Mouse (Mus musculus) T-helper 17 cell (primary cell): ENCODE measurements at regions not wholly inside any gene's neighbourhood (a gene's known extent, or its start where the extent isn't known, plus 50 kb on each side); places are given as distances from the start of the nearest gene placed in this dataset.

ENCODE experiments used
- in situ Hi-C, 2 experiments: fragments of 300-600 bp; cut with MboI, MseI; formaldehyde crosslinking; loops; 1 replicate in 1 of 2; 2 replicates in 1 of 2; pipeline ENCODE4 v1.15.1; 2025; ENCODE audit warnings: high pct_unique_total_duplicates in 2 of 2

DNA sequence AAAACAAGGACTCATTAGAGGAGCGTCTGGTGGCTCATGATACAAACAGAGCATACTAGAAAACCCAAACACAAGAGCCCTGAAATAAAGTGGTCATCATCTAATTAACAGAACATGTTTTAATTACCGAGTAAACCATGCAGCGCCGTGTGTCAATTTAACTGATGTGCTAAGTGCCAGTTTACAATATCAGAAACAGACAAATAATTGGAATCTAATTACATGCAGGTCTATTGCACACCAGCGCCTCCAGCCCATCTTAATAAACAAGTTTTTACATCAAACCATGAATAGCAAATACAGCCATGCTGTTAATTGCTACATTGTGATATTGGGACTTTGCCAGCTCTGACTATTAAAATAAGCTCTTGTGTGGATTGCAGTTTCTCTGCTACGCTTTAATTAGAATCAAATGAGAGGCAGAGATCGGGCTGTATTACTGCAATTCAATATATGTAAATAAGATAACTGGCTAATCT, 425.3 kb upstream of the Gm765 start:
- in situ Hi-C loops: loop anchor here in 1 of 2 experiments (25.0 kb wide), 1 partner anchor 519 kb away; no protein-coding TSS in a partner anchor

DNA sequence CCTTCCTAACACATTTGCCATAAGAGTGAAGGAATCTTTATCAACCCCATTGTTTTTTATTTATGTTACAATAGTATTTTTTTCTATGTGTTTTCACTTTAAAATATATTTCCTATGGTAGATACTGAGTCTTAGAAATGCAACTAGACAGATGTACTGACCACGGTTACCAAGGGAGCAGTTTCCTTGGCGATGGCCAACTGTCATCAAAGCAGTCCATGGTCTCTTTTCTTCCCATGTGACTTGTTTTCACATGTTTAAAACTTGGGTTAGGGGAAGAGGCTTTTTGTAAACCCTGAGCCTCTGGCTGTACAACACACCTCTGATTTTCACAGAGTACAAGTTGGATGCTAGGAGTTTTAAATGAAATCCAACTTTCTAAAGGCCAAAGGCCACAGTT, 411.9 kb upstream of the Gm765 start:
- in situ Hi-C loops: loop anchor here in 1 of 2 experiments (25.0 kb wide), 1 partner anchor 533 kb away; no protein-coding TSS in a partner anchor

DNA sequence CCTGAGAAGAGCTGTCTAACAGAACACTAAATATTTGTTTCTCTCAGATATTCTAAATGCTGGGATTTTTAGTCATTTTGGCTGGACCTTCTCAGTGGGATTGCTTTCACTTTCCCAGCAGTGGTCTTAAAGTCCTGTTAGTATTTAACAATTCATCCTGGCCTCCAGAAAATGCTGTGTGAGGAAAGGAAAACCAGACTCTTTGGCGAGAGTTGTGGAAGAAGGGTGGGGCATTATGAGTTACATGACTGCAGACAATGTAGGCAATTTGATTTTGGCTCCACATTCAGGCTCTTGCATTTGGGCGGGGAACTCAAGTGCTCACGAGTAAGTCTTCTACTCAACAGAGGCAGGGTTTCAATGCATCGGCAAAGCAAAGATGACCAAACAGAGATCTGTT, 406.1 kb upstream of the Gm765 start:
- in situ Hi-C loops: no loop called here

DNA sequence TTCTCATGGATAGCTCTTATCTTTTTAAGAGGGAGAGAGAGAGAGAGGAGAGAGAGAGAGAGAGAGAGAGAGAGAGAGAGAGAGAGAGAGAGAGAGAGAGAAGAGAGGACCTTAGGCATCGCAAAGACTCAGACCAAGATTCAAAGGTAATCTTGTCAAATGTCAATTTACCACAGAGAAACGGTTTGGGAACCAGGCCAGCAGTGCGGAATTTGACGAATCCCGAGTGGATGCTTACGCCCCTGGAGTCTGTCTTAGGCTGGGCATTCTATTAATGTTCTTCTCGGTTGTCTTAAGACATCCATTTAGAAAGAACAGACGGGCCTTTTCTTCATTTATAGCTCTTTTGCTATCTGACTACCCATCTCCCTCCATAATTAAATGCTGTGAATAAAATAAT, 404.4 kb upstream of the Gm765 start:
- in situ Hi-C loops: no loop called here

DNA sequence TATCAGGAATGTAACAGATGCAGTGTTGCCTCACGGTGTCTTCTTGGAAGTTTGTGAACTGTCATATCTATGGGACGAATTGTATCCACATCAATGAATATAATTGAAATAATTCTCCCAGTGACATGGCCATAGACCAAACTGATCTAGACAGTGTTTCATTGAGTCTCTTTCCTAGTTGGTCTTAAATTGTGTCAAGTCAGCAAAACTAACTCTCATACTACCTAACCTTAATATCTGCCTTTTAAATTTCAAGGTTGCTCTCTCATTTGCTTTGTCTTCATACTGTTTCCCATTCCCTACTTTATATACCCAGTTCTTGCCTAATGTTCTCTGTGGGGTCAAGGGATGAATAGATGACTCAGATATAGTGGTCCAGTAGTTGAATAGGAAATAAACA, 397.9 kb upstream of the Gm765 start:
- in situ Hi-C loops: loop anchor here in 1 of 2 experiments (5.0 kb wide), 1 partner anchor 88 kb away; no protein-coding TSS in a partner anchor

DNA sequence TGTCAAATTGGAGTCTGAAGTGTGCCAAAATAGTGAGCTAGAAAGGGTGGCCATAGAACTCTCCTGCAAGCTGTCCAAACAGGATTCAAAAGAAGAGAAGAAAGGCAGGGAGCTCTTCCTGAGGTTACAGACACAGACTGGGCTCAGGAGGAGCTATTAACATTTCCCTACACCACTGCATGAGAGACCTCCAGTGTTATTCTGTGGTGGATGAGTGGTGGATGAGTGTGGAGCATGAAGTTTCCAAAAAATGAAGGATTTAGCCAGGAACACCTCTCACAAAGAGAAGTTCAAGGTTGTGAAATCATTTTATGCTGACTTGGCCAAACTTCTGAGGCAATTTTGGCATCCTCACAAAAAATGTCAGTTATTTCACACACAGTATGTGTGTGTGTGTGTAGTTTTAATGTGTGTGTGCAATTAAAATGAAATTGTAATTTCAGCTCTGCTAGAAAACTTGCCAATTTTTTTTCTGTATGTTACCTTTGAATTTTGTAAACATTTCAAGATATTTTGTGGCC, 388.5 kb upstream of the Gm765 start:
- in situ Hi-C loops: no loop called here

DNA sequence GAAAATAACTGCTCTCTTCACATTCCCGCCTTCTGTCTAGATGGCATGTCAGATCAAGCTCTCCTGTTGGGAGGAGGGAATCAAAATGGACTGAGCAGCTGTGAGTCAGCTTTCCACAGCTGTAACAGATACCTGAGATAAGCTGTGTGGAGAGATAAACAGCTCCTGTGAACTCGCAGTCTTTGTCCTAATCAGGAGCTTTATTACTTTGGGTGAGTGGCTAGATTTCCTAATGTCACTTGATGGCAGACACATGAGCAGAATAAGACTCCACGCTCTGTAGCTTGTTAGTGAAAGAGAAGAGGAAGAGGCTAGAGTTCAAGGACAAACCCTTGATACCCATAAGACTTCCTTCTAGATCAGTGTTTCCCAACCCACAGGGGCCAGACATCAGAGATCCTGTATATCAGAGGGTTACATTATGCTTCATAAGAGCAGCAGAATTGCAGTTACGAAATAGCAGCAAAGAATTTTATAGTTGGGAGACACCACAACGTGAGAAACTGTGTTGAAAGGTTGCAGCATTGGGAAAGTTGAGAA, 384.1 kb upstream of the Gm765 start:
- in situ Hi-C loops: loop anchor here in 1 of 2 experiments (10.0 kb wide), 1 partner anchor 1598 kb away; no protein-coding TSS in a partner anchor

DNA sequence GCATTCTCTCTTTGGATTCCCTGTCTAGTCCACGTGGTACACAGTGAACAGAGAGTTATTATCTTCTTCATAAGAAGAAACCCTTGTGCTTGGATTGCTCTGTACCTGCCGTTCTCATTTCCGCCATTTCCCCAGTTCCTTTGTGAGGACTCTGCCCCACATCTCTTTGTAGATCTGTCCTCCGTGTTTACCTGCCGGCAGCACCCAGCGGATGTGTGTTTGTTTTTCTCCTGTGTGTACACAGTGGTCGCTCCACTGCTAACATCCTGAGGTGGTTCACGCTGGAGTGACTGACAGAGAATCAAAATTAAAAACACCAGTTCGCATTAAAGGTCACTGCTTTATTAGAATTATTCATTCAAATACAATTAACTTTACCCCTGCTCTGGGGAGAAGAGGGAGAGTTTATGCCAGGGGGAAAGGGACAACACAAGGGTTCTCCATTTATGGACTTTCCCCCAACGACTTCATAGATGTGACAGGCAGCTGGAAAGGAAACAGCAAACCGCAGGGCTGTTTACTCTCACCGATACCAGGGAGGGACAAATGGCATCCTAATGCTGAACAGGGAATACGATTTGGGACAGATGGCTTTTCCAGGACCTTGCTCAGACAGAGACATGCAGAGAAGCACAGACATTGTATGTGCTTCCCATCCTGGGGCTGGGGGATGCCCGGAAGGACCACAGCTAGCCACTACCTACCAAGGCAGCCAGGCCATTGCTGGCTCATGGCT, 362.5 kb upstream of the Gm765 start:
- in situ Hi-C loops: no loop called here

DNA sequence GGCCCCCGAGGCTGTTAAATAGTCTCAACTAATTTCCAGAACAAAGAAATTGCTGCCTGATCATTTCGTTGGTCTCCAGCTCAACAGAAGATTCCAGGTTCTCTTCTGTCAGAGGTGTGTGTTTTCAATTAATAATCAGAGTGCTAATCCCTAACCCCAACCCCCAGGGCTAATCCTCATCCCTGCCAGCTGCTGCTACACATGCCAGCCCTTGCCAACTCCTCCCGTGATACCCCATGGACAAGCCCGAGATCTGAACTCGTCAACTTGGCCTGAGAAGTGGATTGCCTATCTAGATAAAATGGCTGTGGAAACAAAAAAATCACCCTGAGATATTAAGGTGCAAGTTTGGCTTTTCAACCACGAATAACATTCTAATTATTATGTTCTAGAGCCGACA, 355.0 kb upstream of the Gm765 start:
- in situ Hi-C loops: loop anchor here in 1 of 2 experiments (10.0 kb wide), 1 partner anchor 63 kb away; no protein-coding TSS in a partner anchor

DNA sequence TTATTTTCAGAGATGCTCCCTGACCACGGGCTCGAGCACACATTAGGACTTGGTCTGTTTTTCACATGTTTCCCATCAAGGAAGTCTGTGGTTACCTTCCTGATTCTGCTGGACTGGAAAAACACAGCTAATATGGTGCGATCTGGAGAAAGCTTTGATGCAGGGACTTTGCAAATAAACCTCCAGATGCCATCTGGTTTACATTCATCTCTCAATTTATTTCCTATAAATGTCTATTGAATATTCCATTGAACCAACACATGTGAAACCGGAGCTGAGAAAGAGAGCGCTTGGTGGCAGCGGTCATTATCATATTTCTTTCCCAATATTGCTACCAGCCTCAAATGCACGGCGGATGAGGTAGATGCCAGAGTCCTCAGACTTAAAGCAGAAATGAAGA, 350.9 kb upstream of the Gm765 start:
- in situ Hi-C loops: loop anchor here (5.0 to 10.0 kb wide), 2 partner anchors 56 to 59 kb away; no protein-coding TSS in a partner anchor

DNA sequence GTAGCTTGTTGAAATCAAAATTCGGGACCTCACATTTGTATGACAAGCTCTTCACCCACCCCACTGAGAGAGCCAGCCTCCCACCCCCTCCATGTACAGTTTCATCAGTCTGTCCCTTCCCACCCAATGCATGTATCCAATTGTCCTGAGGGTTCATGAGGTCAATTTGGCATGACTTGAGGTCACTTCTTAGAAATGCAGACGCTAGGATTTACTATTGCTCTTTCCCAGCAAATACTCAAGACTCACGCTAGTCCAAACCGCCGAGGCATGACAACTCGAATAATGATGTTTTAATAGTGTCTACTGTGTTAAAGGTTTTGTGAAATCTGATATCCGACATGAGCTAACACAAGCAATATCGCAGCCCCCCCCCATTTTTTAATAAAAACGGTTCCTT, 347.6 kb upstream of the Gm765 start:
- in situ Hi-C loops: loop anchor here (5.0 to 10.0 kb wide), 2 partner anchors 53 to 55 kb away; no protein-coding TSS in a partner anchor

DNA sequence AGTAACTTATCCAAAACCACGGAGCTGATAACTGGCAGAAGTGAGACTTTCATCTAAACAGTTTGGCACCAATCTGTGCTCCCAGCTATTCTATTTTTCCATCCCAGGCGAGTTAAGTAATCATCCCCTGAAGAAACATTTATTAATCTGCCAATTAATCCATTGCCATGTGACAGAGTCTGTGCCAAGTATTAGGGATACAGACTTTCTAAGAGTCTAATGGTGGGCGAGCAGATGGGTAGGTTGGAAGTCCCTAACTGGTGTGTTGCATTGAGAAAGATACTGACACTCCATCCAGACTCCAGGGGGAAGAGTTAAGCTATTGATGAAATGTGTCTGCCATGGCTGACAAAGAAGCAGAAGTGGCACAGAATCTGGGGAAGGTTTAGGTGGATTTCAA, 346.8 kb upstream of the Gm765 start:
- in situ Hi-C loops: no loop called here

DNA sequence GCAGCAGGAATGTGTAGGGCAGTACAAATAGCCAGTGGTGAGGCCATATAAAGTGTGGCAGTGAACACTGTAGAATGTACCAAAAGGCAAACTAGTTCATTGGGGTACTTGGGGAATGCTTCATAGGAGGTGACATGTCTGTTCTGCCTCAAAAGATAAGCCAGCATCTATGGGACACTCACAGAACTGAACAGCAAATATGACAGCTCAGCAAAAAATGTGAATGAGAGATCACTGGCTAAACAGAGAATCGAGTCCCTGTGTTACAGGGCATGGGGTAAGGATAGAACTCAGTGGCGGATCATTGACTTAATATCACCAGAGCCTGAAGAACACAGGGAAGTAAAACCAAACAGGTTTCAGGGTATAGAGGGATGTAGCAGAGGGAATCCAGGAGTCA, 346.1 kb upstream of the Gm765 start:
- in situ Hi-C loops: no loop called here

DNA sequence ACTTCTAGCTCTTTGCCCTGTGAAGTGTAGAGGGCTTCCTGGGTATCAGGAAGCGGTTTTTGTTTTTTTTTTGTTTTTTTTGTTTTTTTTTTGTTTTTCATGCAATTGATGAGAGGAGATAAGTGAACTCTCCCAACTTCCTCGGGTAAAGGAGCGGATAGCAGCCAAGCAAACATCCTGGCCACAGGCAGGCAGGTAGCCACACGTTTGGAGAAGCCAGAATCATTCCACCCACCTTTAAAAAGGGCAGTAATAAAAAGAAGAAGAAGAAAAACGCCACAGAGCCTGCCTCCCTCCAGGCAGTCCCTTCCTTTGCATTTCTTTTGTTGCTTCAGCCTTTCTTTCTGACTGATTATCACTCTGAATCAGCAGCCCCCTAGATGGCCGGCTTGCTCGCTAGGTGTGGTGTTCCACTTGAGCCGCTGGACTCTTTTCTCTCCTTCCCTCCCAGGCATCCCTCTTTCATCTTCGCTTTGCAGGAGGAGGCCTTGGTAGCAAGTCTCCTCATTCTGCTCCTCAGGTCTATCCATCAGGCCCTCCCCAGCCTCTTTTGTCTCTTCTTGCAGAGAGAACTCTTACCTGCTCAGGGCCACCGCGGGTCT, 323.9 kb upstream of the Gm765 start:
- in situ Hi-C loops: no loop called here

DNA sequence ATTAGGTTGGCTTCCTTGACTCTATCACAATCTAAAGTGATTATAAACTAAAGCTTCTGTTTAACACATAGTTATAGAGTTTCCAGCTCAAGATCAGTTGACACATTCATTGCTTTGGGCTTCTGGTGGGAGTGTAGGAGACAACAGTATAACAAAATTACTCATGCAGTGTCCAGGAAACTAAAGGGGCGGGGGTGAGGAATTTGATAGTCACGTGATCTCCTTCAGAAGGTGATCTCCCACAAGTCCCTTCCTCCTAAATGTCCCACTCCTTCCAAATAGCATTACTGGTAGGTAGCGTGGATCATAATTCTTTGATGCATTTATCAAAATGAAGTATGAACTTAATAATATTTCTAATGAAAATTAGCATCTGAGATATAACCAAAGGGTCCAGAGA, 309.3 kb upstream of the Gm765 start:
- in situ Hi-C loops: loop anchor here in 1 of 2 experiments (5.0 kb wide), 1 partner anchor 90 kb away; no protein-coding TSS in a partner anchor

DNA sequence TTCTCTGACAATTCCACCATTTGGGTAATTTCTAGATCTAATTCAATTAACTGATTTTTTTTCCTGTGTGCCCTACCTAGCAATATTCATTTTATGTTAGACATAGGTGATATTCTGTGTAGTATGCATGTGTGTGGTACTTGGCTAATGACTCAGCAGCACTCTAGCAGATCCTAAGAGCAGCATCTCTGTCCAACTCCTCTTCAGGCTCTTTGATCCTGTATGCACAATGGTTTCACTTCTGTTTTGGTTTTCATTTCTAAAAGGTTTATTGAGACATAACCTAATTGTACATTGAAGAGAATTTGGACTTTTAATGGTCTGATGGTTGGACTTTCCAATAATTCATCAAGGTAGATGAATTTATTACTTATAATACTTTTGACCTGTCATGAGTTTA, 308.8 kb upstream of the Gm765 start:
- in situ Hi-C loops: loop anchor here in 1 of 2 experiments (5.0 kb wide), 1 partner anchor 91 kb away; no protein-coding TSS in a partner anchor

DNA sequence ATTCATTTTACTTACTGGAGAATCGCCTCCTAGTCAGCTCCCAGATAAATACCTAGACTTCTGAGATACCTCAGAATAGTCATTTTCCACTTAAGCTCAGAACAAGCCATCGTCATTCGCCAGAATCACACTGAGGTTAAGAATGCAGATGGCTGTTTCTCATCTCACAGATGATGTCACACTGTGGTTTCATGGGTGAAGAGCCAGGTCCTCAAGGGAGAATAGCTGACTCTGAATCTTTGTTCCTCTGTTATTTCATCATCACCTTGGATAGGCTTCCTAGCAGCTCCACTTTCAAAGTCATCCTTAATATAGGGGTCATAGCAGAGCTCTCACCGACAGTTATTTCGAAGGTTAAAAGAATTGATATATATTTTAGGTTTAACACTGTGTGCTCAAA, 297.8 kb upstream of the Gm765 start:
- in situ Hi-C loops: loop anchor here in 1 of 2 experiments (10.0 kb wide), 1 partner anchor 1894 kb away; no protein-coding TSS in a partner anchor

DNA sequence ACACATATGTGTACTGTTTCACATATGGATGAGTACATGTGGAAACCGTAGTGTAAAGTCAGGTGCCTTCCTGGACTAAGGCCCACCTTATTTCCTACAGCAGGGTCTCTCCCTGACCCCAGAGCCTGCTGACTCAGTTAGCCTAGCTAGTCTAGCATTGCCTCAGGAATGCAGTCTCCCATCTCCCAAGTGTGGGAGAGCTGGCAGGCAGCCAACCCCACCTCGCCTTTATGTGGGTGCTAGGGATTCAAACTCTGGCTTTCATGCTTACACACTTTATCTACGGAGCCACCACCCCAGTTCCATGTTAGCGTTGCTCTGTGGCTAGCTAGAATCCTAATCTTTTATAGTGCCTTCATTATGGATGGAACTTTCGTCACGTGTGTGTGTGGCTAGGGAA, 293.3 kb upstream of the Gm765 start:
- in situ Hi-C loops: loop anchor here (5.0 to 10.0 kb wide), 2 partner anchors 56 to 59 kb away; no protein-coding TSS in a partner anchor

DNA sequence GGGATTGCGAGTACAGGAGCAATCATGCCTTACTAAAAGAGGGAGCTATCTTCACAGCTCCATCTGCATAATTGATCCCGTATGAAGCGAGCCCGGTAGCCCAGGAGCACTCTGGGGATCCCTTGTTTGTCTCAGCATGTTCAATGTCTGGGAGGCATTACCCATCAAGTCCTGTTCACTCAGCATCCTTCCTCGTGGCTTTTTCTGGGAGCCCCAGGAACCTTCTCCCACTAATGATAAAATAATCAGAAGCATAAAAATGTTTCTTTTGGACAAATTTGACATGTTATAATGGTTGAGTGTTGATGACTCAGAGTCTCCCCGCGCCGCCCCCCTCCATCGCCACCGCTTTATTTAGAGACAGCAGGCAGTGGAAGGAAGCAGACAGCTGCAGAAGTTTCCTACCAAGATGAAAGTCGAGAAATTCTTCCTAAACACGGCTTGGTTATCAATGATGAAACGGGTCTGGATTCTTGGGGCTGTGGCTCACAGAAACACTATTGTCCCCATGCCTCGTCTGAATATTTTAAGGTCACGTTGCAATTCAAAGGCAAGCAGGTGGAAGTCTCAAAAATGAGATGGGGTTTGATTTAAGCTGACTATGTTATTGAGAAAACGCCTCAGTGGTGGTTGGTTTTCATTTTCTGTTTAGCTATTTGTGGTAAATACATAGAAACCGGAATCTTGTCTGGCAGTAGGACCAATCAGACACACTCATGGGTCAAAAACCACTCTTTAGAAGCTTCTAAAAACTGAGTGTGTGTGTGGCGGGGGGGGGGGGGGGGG, 289.9 kb upstream of the Gm765 start:
- in situ Hi-C loops: loop anchor here in 1 of 2 experiments (10.0 kb wide), 1 partner anchor 62 kb away; no protein-coding TSS in a partner anchor

DNA sequence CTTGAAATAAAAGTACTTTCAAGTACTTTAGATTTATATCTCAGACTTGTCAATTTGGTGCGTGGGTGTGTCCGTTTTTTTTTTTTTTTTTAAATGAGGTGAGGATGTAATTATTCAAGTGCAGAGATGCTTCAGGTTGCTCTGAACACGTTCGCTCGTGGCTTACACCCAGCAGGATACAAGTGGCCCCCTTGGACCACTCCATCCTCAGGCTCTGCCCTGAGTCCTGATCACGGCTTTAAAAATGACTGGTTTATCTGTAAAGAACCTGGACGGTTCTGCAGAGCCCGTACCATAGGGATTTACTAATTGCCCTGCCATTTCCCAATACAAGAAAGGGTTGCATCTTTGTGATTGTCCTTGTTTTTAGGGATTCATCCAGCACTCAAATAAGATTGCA, 288.7 kb upstream of the Gm765 start:
- in situ Hi-C loops: loop anchor here in 1 of 2 experiments (10.0 kb wide), 1 partner anchor 64 kb away; no protein-coding TSS in a partner anchor

DNA sequence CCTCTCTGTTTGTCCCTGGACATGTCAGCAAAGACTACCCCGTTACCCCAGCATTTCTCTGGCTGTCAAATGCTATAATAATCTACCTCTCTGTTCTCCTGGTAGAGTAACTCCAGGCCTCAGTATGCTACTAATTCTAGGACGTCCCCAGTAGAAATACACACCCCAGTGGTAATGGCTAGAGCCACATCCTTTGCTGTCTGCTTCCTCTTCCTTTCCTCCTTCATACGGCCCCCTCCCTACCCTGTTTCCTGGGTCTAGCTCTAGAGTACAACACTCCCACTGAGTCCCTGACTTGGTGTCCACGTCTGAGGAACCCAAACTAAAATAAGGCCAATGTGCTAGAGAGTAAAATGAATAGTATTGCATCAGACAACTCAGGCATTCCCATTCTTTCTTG, 287.1 kb upstream of the Gm765 start:
- in situ Hi-C loops: loop anchor here in 1 of 2 experiments (10.0 kb wide), 1 partner anchor 65 kb away; no protein-coding TSS in a partner anchor
